Mouse (Mus musculus): ENCODE results near the gene Tab1.
"Not testable (repeated sequence)": the region's sequence is repeated elsewhere in the genome, so short reads cannot be mapped to it uniquely, and the experiment has no call there.

Gene Tab1

DNA sequence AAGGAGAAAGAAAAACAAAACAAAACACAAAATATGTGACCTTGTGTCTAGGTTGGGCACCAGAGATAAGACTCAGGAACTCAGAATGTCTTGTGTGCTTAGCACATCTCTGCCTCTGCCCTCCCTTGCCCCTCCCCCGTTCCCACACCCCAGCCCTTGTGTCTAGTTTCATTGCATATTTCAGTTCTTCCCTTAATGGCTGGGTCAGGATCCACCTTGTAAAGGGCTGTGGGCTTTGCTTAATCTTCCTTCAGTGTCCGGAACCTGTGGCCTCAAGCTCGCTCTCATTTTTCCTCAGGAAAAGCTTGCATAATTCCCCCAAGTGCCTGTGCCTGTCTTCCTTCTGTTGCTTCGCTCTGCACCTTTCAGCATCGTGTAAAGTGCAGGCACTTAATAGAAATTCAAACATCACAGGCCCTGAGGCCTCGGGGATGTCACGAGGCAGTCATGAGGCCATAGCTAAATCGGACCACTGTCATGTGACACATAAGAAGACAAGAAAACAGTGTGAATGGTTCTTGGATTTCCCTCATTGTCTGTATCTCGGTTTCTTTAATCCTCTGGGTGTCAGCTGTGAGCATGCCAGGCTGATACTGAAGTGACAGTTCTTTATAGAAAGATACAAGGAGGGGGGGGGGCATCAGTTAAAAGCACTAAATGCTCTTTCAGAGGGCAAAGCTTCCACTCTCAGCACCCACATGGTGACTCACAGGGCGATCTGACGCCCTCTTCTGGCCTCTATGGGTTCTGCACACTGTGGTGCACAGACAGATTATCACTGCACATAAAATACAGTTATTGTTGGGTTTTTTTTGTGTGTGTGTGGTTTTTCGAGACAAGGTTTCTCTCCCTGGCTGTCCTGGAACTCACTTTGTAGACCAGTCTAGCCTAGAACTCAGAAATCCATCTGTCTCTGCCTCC is 27.2 kb upstream of the Tab1 start:
- DNase-seq (ENCODE audit: low read depth): peak; percentile 90

DNA sequence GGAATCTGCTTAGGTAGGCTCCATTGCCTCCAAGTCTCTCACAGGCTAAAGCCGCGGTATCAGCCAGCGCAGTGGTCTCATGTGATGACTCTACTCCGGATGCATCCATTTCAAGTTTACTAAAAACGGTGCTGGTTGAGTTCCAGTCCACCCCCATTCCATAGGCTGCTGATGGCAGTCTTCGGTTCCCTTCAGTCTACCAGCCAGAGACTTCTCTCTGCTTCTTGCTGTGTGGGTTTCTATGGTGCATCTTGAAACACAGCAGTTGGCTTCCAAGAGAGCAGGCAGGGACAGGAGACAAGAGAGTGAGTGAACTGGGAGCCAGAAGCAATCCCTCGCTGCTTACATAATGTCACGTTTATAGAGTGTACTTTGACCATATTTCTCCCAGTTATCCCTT is 25.8 kb upstream of the Tab1 start:
- no peak for DNase-seq (ENCODE audit: low read depth)

DNA sequence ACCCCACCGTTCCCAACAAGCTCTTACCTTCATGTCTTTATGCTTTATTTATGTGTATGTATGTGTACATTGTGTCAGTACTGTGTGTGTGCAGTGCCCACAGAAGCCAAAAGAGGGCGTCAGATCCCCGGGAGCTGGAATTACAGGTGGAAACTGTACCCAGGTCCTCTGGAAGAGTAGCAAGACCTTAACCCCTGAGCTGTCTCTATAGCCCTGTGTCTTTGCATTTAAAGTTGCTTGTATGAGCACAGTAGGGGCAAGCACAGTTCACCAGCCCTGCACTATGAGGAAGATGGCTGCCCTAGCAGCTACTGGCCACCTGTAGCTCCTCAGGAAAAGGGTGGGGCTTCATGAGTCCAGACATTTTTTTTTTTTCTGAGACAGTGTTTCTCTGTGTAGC is 25.4 kb upstream of the Tab1 start:
- no peak for DNase-seq (ENCODE audit: low read depth)

DNA sequence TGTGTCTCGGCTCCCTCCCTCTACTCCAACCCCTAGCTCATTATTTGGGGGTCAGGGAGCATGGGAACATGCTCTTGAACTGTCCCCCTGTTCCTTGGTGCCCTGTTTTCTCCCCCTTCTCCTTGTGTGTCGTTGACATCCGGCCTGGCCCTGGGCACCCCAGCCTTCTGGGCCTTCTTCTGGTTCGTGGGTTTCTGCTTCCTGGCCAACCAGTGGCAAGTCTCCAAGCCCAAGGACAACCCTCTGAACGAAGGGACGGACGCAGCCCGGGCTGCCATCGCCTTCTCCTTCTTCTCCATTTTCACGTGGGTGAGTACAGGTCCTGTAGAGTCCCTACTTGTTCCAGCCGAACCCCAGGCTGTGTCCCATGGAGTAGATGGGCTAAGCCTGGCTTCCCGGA is 21.5 kb upstream of the Tab1 start:
- DNase-seq (ENCODE audit: low read depth): peak; percentile 90

DNA sequence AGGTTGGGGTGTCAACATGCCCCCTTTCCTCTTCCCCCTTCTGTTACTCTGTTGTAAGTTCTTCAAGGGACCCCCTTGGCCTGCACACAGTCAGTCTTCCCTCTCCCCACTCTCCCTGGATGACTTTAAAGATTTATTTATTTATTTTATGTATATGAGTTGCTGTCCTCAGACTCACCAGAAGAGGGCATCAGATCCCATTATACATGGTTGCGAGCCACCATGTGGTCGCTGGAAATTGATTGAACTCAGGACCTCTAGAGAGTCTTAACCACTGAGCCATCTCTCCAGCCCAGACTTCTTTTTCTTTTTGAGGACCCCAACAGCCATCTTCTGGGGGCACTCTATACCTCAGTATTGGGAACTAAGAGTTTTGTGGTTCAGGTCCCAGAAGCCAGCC is 20.4 kb upstream of the Tab1 start:
- DNase-seq (ENCODE audit: low read depth): no peak

DNA sequence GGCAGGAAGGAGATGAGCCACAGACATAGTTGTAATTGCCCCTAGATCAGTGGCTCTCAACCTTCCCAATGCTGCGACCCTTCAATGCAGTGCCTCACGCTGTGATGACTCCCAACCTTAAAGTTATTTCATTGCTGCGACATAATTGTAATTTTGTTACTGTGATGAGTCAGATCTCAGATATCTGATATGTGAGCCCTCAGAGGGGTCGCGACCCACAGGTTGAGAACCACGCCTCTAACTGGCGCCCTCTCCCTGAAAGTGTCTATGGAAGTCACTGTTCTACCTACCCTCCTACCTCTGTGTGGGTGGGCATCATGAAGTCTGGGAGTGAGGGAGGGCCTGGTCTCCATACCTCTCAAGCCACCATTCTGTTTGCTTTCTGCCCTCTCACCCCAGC is 18.5 kb upstream of the Tab1 start:
- peak; percentile 56 for DNase-seq (ENCODE audit: low read depth)

DNA sequence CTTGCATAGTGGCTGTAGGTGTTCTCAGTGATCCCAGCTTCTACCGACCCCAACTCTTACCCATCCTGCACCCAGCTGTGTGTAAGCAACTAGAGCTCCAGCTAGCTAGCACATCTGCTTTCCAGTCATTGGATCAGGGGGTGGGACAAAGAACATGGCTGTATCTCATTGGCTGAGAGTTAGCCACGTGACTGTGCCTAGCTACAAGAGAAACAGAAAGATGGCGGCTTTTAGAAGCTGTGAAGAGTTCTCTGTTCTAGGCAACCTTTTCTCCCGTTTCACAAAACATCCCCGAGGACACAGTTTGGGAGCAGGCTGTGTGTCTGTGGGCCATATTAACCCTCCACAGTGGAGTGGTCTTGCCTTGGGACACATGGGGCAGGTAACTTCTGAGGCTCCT is 17.7 kb upstream of the Tab1 start:
- peak; percentile 40 for DNase-seq (ENCODE audit: low read depth)

DNA sequence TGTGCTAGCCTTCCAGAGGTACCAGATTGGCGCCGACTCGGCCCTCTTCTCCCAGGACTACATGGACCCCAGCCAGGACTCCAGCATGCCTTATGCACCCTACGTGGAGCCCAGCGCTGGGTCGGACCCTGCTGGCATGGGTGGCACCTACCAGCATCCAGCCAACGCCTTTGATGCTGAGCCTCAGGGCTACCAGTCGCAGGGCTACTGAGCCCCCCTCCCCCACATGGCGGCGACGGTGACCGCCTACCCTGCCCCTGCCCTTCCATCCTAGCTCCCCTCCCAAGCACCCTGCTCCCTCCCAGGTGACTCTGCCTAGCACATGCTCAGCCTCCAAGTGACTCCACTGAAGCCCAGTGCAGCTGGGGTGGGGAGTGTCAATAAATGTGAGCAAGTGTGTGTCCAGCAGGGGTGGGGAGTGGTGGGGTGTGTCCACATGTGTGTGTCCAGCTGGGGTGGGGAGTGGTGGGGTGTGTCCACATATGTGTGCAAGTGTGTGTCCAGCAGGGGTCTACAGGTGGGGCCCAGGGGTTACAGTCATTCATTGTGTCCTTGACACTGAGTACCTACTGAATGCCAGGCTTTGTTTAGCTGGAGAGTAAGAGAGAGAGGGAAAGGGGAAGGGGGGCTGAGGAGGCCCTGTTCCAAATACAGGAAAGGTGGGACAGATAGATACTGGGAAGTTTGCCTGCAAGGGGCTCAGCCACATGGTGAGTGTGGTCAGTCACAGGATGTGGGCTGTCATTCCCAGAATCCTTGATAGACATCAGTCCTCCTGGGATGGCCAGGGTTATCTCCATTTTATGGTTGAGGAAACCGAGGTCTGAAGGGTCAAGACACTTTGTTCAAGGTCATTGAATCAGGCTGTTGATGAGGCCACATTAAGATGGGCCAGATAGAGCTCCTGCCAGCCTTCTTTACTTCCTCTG is 16.8 kb upstream of the Tab1 start:
- DNase-seq (ENCODE audit: low read depth): peak; percentile 92

DNA sequence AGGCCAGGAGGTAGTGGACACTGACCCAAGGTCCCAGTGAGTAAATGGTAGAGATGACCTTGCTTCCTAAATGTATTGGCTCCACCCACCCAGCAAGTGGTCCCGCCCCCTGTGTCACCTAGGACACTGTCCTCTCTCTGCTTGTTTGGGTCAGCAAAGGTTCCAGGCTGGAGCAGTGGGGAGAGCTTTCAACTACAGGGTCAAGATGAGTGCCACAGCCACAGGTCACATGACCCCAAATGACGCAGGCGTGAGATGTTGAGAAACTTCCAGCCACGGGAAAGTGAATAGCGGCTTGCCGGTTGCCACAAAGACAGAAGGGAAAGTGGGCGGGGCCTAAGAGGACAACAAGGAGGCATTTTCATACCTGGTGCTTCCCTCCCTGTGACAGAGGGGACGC is 15.8 kb upstream of the Tab1 start:
- peak; percentile 95 for DNase-seq (ENCODE audit: low read depth)

DNA sequence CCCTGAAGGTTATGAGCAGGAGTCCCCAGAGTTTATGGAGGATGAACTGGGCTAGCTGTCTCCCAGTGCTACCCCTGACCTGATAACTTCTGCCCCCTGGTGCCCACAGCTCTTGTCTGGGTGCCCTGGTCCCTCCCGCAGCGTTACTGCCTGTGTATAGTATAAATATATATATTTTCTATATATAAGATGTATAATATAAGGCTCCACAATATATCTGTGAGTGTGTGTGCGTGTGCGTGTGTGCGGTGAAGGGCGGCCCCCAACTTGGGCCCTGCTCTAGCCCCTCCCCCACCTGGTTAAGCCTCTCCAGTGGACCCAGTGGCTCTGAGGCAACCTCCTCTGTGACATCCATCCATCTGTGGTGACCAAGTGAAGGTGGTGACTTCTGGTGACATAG is 13.9 kb upstream of the Tab1 start:
- no peak for DNase-seq (ENCODE audit: low read depth)

DNA sequence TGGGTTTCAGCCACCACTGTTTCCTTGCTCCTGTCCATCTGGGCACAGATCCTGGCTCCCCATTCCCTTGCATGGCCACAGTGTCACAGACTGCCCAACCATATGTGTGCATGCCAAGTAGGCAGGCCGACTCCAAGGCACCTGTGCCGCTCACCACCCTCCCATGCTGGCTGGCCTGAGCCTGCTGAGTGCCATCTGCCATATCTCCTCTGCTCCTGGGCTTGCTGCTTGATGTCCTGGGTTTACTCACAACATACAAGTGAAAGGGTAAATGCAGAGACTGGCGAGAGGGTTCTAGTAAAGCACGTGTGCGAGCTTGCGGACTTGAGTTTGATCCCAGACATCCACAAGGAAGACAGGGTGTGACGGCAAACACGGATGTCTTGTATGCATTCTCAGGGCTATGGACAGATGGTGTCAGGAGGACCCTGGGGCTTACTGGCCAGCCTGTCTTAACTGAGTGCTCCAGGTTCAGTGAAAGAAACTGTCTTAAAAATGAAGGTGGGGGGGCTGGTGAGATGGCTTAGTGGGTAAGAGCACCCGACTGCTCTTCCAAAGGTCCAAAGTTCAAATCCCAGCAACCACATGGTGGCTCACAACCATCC is 11.1 kb upstream of the Tab1 start:
- no peak for DNase-seq (ENCODE audit: low read depth)

DNA sequence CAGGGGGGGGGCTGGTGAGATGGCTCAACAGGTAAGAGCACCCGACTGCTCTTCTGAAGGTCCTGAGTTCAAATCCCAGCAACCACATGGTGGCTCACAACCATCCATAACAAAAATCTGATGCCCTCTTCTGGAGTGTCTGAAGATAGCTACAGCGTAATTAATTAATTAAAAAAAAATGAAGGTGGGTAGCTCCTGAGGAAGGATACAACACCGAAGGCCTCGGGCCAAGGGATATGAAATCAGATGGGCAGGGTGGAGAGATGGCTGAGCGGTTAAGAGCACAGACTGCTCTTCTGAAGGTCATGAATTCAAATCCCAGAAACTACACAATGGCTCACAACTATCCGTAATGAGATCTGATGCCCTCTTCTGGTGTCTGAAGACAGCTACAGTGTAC is 10.5 kb upstream of the Tab1 start:
- DNase-seq (ENCODE audit: low read depth): not testable (repeated sequence)

DNA sequence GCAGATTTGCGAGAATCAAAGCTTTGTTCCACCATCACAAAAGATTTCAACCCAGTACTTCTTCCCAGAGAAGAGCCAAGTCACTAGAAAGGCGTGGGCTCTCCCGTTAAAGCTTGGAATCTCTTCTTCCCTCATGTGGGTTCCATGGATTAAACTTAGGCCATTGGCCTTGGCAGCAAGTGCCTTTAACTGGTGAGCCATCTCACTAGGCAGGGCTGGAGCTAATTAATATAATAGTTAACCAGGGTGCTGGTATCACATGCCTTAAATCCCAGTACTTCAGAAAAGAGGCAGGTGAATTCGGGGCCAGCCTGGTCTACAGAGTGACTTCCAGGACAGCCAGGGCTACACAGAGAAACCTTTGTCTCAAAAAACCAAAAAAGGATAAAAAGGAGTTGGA is 8.3 kb upstream of the Tab1 start:
- DNase-seq (ENCODE audit: low read depth): no peak

DNA sequence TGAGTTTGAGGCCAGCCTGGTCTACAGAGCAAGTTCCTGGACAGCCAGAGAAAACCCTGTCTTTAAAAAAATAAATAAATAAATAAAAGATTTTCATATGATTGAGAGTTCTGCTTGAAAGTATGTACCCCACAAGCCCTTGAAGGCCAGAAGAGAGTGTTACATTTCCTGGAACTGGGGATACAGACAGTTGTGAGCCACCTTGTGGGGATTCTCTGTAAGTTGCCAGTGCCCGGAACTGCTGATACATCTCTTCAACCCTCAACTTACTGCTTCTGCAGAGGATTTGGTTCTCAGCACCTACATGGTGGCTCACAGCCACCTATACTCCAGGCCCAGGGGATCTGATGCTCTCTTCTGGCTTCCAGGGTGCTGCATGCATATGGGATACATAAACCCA is 5.7 kb upstream of the Tab1 start:
- DNase-seq (ENCODE audit: low read depth): peak; percentile 81

DNA sequence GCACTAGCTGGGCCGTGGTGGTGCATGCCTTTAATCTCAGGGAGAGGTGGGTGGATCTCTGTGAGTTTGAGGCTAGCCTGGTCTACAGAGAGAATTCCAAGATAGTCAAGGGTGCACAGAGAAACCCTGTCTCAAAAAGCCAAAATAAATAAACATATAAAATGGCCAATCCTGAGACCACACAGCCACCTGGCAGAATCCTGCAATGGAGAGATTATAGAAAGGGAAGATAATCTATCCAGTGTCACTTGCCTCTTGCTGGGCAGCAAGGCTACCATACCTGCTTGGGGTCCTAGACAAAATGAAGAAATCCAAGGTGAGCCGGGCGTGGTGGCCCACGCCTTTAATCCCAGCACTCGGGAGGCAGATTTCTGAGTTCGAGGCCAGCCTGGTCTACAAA is 2.9 kb upstream of the Tab1 start:
- DNase-seq (ENCODE audit: low read depth): no peak

DNA sequence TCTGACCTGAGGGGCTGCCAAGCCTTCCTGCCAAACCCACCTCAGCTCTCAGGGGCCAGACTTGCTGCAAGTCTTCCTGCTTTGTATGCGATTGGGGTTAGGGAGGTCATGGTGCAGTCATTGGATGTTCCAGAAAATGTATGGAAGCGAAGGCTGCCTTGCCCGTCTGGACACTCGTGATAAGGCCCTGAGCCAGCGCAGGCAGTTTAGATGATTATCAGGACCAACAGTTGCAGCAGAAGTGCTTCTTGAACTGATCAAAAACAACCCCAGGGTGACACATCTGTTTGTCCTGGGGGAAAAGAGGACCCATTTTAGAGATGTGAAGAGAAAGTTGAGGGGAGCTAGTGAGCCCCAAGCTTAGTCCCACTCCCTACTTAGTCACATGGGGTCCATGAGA is 2.2 kb upstream of the Tab1 start:
- peak; percentile 90 for DNase-seq (ENCODE audit: low read depth)

DNA sequence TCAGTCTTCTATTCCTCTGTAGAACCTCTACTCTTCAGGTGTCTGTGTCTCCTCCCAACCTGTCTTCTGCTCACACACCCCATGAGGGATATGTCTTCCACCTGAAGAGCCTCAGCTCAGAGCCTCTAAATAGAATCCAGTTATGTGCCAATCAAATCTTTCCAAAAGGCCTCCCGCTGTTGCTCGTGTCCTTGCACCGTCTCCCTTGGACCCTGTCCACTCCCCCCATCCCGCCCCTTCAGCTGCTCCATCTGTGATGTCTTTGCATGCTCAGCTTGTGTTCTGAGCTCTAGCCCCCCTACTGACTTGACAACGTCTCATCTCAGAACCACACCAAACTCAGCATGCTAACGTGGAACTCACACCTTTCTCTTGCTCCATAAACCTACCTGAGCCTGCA is 1.5 kb upstream of the Tab1 start:
- DNase-seq (ENCODE audit: low read depth): peak; percentile 24

DNA sequence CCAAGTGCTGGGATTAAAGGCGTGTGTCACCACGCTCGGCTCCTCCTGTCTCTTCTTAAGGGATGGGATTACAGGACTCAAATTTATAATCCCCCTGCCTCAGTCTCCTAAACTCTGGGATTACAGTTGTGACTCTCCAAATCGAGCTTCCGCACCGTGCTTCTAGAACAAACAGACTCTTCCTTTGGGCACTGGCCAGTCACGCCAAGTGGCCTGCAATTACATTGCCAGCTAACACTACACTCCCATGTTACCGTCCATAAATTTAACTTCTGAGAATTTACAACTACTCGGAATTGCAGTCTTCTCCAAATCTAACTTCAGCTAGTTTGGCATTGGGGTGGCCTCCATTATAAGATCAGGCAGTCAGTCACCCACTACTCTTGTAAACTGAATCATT is 475 bp upstream of the Tab1 start:
- DNase-seq (ENCODE audit: low read depth): no peak

DNA sequence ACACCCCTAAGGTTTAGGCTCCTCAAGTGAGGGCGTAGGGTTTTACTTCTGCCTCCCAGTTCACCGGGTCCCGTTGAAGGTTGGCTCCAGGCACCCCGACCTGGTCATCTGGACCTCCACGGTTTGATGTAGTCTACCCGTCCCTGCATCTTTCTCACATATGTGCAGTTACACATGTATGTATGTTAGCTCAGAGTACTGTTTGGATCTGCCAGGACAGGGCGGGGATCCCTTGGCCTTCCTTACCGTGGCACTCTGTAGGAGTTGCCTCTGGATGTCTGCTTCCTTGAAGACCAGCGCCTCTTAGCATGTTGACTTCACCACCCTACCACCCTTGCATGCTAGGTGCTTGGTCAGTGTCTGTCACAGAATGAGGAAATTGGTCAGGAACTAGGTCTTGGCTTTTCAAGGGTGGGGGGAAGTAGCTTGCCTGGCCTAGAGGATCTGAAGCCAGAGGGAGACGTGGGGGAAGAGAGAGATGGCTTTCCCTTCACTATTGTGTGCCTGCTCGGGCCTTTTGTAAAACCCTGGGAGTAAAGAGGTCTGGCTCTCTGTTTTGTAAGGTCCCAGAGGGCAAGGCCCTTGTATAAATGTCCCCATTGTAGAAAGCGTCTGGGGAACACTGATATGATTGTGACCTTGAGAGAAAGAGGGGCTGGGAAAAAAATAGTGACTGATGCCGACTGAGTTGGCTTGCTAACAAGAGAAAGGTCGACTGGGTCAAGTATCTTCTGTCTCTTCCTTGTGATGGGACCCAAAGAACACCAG is 939 bp downstream of the Tab1 start:
- peak; percentile 83 for DNase-seq (ENCODE audit: low read depth)

DNA sequence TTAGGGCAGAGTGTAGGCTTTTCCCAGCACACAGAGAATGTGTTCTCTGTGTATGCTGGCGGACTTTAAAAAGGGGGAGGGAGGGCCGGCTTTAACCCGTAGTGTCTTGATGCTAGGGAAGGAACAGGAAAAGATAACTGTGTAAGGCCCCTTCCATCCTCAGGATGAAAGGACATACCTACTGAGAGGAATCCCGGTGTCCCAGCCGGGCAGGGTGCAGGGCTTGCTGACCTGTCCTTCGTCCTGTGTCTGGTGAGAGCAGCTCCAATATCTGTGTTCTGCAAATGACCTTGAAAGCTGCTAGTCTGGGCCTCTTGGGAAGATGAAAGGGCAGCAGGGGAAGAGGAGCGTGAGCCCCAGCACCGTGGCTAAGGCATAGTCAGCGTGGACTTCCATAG is 1.5 kb downstream of the Tab1 start:
- no peak for DNase-seq (ENCODE audit: low read depth)

DNA sequence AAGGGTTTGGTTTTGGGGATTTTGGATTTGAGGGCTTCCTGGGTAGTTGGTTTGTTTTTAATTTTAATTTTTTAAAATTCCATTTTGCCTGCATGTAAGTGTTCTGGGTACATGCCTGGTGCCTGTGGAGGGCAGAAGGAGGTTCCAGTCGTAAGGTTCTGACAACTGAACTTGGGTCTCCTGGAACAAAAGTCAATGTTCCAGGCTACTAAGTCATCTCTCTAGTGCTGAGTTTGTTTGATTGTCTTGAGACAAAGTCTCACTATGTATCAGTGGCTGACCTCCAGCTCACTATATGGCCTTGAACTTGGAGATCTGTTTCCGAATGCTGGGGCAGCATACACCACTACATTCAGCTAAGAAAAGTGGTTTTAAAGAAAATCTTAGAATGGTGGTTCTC is 2.6 kb downstream of the Tab1 start:
- no peak for DNase-seq (ENCODE audit: low read depth)

DNA sequence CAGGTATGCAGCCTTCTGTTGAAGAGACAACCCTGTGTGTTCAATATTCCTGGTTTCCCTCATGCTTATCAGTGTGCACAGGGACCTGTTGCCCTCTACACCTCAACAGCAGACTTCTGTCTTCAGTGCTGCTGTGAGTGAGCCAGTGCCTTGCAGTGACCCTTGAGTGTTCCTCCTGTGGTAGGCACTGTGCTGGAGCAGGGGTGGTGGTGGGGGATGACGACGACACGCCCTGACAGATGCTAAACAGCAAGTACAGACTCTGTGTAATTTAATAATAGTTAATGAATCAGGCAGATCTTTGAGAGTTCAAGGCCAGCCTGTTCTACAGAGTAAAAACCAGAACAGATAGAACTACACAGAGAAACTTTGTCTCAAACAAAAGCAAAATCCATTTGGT is 3.7 kb downstream of the Tab1 start:
- no peak for DNase-seq (ENCODE audit: low read depth)
